Mouse (Mus musculus) spleen, adult 2 months (tissue): Measurements from ENCODE around the gene Meis2. TPM values are rescaled to one million over a fixed set of nuclear protein-coding genes. Genes with fewer than 3 reads are reported as not detected.

ENCODE experiments used
- DNase-seq, 2 experiments: peaks; one replicate each; pipeline versions ENCODE4 v3.0.0 to v3.0.0-alpha.2; 2012 to 2021; ENCODE audit warnings: low spot score in 2 of 2, low read depth in 1 of 2
- H3K27ac ChIP-seq: fragments of 200-500 bp; 2 replicates; pipeline ENCODE4 v1.5.1; 2012; ENCODE audit warnings: low read length, inconsistent platforms; ENCODE audit not compliant: insufficient read depth
- H3K27me3 ChIP-seq: fragments of 200-500 bp; 2 replicates; pipeline ENCODE4 v1.6.1; 2012; ENCODE audit warnings: mild to moderate bottlenecking, moderate library complexity, low read length, inconsistent platforms; ENCODE audit not compliant: control insufficient read depth, insufficient read depth
- H3K36me3 ChIP-seq: fragments of 200-500 bp; 2 replicates; pipeline ENCODE4 v1.6.1; 2012; ENCODE audit warnings: mild to moderate bottlenecking, low read length, inconsistent platforms; ENCODE audit not compliant: control insufficient read depth, insufficient read depth
- H3K4me1 ChIP-seq: fragments of 200-500 bp; 2 replicates; pipeline ENCODE4 v1.6.1; 2011; ENCODE audit warnings: inconsistent platforms; ENCODE audit not compliant: control insufficient read depth, insufficient read depth, insufficient read length
- H3K4me3 ChIP-seq: fragments of 200-500 bp; 2 replicates; pipeline ENCODE4 v1.5.1; 2011; ENCODE audit warnings: mild to moderate bottlenecking, inconsistent platforms; ENCODE audit not compliant: insufficient read depth, insufficient read length; ENCODE audit errors: extremely low read depth
- CTCF ChIP-seq: fragments of 200-500 bp; IDR thresholded peaks from 2 replicates; pipeline ENCODE4 v1.5.1; 2011; ENCODE audit warnings: mild to moderate bottlenecking, inconsistent platforms; ENCODE audit not compliant: insufficient read depth, insufficient read length, insufficient replicate concordance; ENCODE audit errors: extremely low read depth
- POLR2A ChIP-seq: fragments of 200-500 bp; IDR thresholded peaks from 2 replicates; pipeline ENCODE4 v1.6.1; 2011; ENCODE audit warnings: low read depth, low read length, inconsistent platforms
- WGBS: fragments of 180-500 bp; shearing (Covaris S2); methylation state at CpG from one replicate; pipeline ENCODE4 v1.1.7; 2018; 5-methylcytosine and 5-hydroxymethylcytosine counted together
- polyA plus RNA-seq: library from polyadenylated mRNA; depleted of rRNA; stranded (reverse); fragments of >200 nt; gene quantifications from 2 replicates; pipeline ENCODE4 v1.2.3, GENCODE M21; 2012

Meis2 gene
- polyA plus RNA-seq, 1 experiment = 3.2 TPM

DNA sequence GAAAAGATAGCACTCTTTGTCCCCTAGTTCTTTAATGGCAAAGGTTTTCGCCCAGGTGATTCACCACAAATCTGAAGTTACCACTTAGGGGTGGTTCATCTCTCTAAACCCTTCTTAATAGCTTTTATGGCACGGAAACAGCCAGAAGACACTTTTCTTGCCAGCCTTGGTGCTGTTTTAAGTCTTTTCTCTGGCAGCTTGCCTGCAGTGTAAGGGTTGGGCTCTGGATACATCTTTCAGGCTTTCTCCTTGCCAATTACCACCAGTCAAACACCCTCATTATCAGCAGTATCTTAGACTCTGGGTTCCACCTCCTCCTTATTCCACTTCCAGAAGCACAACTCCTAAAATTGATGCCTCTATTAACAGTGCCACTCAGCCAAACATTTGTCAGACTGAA lies 229.6 kb downstream of the Meis2 start:
- no peak for DNase-seq
- no peaks in the 10 kb centered on the region for H3K36me3 ChIP-seq
- no peak overlapping the region for H3K27ac ChIP-seq
- H3K27me3 ChIP-seq = no peaks in the 10 kb centered on the region
- no peaks in the 10 kb centered on the region for H3K4me1 ChIP-seq
- 83% methylated on average over 2 of the region's 2 CpGs for WGBS
- H3K4me3 ChIP-seq = no peak overlapping the region
- TF ChIP-seq POLR2A (no peak), CTCF (no peak)

DNA sequence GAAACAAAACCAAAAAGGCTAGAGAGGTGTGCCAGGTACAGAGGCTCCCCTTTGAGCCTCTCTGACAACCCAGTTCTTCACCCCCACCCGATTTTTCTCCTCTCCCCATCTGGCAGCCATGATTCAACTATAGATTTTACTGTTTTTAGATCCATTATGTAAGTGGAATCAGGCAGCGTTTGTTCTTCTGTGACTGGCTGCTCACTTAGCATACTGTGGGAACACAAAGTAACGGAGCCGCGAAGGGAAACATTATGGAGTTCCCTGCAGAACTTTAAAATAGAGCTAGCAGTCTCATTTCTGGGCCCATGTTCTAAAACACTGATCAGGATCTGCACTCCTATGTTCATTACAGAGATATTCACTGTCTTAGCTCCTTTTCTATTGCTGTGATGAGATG lies 243.3 kb downstream of the Meis2 start:
- WGBS = 91% methylated on average over 5 of the region's 5 CpGs
- no peak for DNase-seq
- no peaks in the 10 kb centered on the region for H3K4me1 ChIP-seq

DNA sequence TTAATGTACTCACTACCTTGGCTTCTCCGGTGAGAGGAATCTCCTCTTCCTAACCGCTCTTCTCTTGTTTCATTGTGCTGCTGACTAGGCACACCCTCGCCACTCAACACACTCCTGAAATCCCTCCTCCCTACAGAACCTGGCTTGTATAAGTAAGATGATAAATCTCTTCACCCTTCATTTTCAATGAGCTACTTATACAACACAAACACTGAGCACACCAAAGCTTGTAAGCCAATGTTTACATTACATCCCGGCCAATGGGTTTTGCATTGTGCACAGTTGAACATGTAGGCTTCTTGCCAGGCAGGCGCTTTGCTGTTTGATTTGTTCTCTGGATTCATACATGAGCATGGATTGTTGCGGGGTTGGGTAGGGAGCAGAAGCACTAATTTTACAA lies 247.7 kb downstream of the Meis2 start:
- Histone ChIP-seq H3K4me3 (no peak overlapping the region), H3K4me1 (no peaks in the 10 kb centered on the region), H3K27me3 (no peaks in the 10 kb centered on the region), H3K27ac (no peak overlapping the region), H3K36me3 (no peaks in the 10 kb centered on the region)
- 89% methylated on average over 6 of the region's 6 CpGs for WGBS
- DNase-seq = no peak
- TF ChIP-seq CTCF (no peak), POLR2A (no peak)

More for the DNA sequence above, 243.3 kb downstream of the Meis2 start:
- H3K36me3 ChIP-seq = no peaks in the 10 kb centered on the region
- no peak overlapping the region for H3K27ac ChIP-seq
- no peaks in the 10 kb centered on the region for H3K27me3 ChIP-seq
- no peak for TF ChIP-seq POLR2A
- no peak for TF ChIP-seq CTCF
- H3K4me3 ChIP-seq = no peak overlapping the region

DNA sequence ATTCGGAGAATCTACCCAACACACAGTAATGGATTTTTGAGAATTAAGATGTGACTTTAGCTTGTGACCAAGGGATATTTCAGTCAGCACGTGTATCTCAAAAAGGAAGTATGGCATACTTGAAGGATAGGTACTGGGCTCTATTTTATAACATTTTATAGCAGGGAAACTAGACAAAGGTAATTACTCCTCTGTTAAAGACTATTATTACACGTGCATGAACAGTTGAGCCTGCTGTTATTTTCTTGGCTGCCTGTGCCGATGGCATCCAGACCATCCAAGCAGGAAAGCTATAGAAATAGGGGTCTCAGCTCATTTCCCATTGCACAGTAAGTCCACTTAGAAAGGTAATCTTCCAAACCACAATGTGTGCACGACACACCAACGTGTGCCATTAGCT lies 251.9 kb downstream of the Meis2 start:
- Histone ChIP-seq H3K4me1 (no peaks in the 10 kb centered on the region), H3K27me3 (no peaks in the 10 kb centered on the region), H3K4me3 (no peak overlapping the region), H3K27ac (no peak overlapping the region), H3K36me3 (no peaks in the 10 kb centered on the region)
- WGBS = 70% methylated on average over 6 of the region's 6 CpGs
- TF ChIP-seq POLR2A (no peak), CTCF (no peak)
- no peak for DNase-seq

DNA sequence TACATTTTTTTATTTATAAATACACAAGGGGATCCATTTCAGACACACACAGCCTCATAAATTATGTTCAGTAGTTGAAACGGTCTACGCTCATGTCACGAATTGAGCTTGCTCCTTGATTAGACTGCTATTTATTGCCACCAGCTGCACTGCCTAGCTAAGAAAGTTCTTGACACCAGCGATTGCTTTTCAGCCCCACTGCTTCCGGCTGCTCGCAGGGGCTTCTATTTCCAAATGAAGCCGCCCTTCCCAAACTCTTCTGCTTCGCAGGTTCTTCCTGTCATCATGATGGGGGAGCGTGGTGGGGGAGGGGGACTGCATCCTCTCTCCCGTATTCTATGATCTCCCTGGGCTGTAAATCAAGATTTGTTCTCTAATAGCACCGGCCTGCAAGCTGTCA lies 252.3 kb downstream of the Meis2 start:
- no peak for DNase-seq
- H3K27ac ChIP-seq = no peak overlapping the region
- 34% methylated on average over 11 of the region's 11 CpGs for WGBS
- no peaks in the 10 kb centered on the region for H3K4me1 ChIP-seq
- no peak overlapping the region for H3K4me3 ChIP-seq
- H3K27me3 ChIP-seq = no peaks in the 10 kb centered on the region
- H3K36me3 ChIP-seq = no peaks in the 10 kb centered on the region
- no peak for TF ChIP-seq CTCF
- TF ChIP-seq POLR2A = no peak
